Mouse (Mus musculus) erythroblast, embryonic 14.5 days (primary cell): Measurements from ENCODE around the gene Fbxo2. TPM values are rescaled to one million over a fixed set of nuclear protein-coding genes. Genes with fewer than 3 reads are reported as not detected.

Source experiments
- H3K27me3 ChIP-seq: 2 replicates; pipeline ENCODE4 v1.6.1; 2012; ENCODE audit warnings: inconsistent platforms; ENCODE audit not compliant: control insufficient read depth
- H3K36me3 ChIP-seq: 2 replicates; pipeline ENCODE4 v1.6.1; 2012; ENCODE audit warnings: mild to moderate bottlenecking, inconsistent platforms; ENCODE audit not compliant: control insufficient read depth
- H3K4me1 ChIP-seq: 2 replicates; pipeline ENCODE4 v1.6.1; 2012; ENCODE audit warnings: inconsistent platforms; ENCODE audit not compliant: control insufficient read depth
- H3K4me3 ChIP-seq: replicated peaks from 2 replicates; pipeline ENCODE3; 2012; ENCODE audit warnings: moderate library complexity, mild to moderate bottlenecking, inconsistent platforms
- H3K9me3 ChIP-seq: 2 replicates; pipeline ENCODE4 v1.6.1; 2012; ENCODE audit warnings: low read length, inconsistent platforms, mixed read lengths; ENCODE audit not compliant: control insufficient read depth
- GATA1 ChIP-seq: IDR thresholded peaks from 2 replicates; pipeline ENCODE4 v1.6.1; 2012; ENCODE audit warnings: low read length, inconsistent platforms, mixed read lengths
- TAL1 ChIP-seq: IDR thresholded peaks from 3 replicates; pipeline ENCODE4 v1.6.1; 2012; ENCODE audit warnings: low read length, inconsistent platforms, mixed read lengths
- polyA plus RNA-seq: library from polyadenylated mRNA; stranded (reverse); fragments of >175 nt; gene quantifications from 2 replicates; pipeline ENCODE4 v1.2.3, GENCODE M21; 2012

The Fbxo2 gene
- polyA plus RNA-seq, 1 experiment = not detected

DNA sequence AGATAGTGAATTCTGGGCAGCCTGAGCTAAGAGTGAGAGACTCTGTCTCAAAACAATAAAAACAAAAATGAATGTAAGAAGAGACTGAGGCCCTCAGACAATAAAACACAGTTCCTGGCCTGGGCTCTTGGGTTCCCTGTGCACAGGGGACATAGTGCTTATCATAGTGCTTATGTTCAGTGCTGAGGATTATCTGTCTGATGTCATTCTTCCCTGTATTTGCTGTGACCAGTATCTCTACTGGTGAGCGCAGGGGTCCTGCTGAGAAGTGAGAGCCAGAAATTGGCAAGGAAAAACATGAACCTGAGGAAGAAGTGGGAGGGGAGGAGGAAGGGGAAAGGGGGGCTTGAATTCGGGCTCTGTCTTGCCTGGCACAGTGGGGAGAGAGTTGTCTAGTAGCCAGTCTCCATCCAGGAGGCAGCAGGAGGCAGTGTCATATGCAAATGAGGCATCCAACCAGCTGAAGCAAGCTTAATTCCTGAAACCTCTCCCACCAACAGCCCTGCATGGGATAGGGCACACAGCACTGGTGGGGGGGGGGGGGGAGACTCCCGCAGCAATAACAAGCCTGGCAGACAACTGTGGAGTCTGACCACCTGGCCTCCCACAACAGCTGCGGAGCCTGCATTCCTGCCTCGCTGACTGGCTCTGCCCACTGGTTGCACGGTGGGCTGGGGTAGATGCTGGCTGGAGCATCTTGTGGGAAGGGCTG is 38.3 kb upstream of the Fbxo2 start:
- peaks cover 2% of the 10 kb centered on the region; the same call in 1 of the 2 replicates for H3K27me3 ChIP-seq
- no peak for TF ChIP-seq TAL1
- no peak for TF ChIP-seq GATA1
- no peak overlapping the region for H3K4me3 ChIP-seq
- H3K4me1 ChIP-seq = no peaks in the 10 kb centered on the region
- no peaks in the 10 kb centered on the region for H3K36me3 ChIP-seq
- H3K9me3 ChIP-seq = peaks cover 4% of the 10 kb centered on the region

DNA sequence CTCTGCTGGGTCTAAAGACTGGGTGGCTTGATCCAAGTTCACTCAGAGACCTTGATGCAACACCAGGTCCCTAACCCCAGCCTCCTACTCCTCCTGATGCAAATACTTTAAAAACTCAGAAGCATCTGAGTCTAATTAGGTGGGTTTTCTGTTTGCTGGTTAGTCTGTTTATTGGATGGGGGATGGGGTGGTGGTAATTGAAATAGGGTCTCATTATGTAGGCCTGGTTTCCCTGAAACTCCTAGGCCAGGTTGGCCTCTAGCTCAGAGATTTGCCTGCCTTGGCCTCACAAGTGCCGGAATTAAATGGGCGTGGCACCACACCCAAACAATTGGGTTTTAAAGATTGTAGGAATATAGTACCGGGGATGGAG is 37.7 kb upstream of the Fbxo2 start:
- H3K36me3 ChIP-seq = no peaks in the 10 kb centered on the region
- H3K4me3 ChIP-seq = no peak overlapping the region
- TF ChIP-seq TAL1 (no peak), GATA1 (no peak)
- no peaks in the 10 kb centered on the region for H3K9me3 ChIP-seq
- H3K4me1 ChIP-seq = no peaks in the 10 kb centered on the region
- peaks cover 6% of the 10 kb centered on the region for H3K27me3 ChIP-seq

DNA sequence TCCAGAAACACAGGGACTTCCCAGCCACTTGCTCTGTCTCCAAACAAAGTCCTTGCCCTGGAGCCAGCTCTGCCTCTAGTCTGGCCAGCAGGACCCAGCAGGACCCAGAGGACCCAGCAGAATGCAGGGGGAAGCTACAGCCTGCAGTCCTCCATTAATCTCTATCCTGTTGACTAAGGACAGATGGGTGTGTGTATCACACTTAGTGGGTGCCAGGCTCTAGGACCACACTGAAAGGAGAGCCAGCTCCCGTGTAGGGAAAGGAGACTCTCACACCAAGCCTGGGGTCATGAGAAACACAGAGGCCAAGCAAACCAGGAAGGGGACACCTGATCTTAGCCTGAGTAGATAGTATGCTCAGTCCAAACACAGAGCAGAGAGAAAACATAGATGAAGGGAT is 32.2 kb upstream of the Fbxo2 start:
- TF ChIP-seq GATA1 (no peak), TAL1 (no peak)
- H3K4me1 ChIP-seq = peaks cover 3% of the 10 kb centered on the region
- no peak overlapping the region for H3K4me3 ChIP-seq
- H3K27me3 ChIP-seq = peaks cover 54% of the 10 kb centered on the region
- H3K9me3 ChIP-seq = no peaks in the 10 kb centered on the region
- no peaks in the 10 kb centered on the region for H3K36me3 ChIP-seq

DNA sequence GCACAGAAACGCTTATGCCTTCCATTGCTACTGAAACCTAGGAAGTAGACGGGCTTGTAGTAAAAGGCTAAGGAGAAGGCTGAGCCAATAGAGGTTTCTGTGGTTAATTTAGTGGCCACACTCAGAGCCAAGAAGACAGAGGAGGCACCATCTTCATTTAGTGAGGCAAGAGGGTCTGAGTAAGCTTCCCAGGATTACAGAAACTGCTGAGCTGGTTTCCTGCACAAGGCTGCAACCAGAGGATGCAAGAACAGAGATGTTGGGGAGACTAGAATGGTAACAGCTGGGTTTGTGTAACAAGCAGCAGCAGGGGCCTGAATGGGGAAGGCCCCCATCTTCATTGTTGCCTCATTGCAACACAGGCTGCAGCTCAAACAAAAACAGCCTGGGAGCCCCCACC is 31.7 kb upstream of the Fbxo2 start:
- TF ChIP-seq TAL1 (no peak), GATA1 (no peak)
- H3K27me3 ChIP-seq = peaks cover 55% of the 10 kb centered on the region
- no peaks in the 10 kb centered on the region for H3K9me3 ChIP-seq
- H3K36me3 ChIP-seq = no peaks in the 10 kb centered on the region
- no peak overlapping the region for H3K4me3 ChIP-seq
- H3K4me1 ChIP-seq = peaks cover 3% of the 10 kb centered on the region

DNA sequence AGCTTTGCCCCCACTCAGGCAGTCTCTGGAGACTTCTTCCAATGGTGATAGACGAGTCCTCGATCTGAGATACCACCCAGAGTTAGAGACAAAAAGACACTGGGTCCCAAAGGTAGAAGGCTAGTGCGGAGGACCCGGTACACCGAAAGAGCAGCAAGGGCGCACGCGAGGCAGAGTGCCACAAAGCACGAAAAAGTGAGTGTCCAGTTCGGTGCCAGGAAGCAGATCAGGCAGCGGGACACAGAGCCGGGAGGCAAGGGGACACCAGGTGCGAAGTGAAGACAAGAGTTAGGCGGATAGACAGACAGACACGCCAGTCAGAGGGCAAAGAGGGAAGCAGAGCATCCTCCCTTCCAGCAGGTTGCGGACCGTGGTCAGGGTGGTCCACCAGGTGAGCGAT is 30.3 kb upstream of the Fbxo2 start, which contains the start of gene Mad2l2:
Mad2l2 (plus strand) TSS at position 252 of the 400 bp plus-strand sequence.
- no peak within 1 kb of the TSS for H3K4me3 ChIP-seq
- peaks cover 3% of the 10 kb centered on the region for H3K4me1 ChIP-seq
- peaks cover 63% of the 10 kb centered on the region for H3K27me3 ChIP-seq

DNA sequence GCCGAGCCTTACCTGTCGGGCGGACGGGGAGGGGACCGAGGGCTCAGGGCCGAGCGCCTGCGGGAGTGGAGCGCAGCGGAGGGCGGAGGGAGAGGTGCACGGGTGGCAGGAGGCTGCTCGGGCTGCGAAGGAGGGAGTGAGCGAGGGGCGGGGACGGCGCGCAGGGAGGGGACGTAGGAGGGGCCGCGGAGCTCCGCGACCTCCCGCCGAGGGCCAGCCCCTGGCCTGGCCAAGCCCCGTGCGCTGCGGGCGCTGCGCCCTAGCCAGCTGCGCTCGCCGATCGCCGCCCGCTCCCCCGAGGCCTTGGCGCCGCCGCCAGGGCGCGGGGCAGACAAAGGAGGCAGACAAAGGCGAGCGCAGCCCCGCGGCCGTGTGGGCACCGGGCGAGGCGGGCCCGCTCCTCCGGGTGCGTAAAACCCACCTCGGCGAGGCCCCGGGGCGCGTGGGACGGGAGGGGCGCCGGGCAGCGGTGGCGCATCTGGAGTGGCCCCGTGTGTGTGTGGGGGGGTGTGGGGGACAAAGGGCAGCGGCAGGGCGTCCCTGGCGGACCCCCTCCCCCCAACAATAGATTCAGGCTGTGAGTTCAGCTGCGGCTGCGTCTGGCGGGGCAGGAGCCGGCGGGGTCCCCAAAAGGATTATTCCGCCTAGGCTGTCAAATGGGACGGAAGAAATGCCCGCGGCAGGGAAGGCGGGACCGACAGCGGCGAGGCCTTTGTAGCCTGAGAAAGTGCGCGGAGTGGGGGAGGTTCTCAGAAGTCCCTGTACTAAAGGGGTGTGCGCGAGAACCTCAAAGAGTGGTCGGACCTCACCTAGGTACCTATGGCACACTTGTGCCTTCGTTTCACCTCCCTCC is 29.6 kb upstream of the Fbxo2 start, which contains the start of gene Draxin:
Draxin (minus strand) TSS at position 138 of the 853 bp plus-strand sequence.
- H3K36me3 ChIP-seq = no peaks in the 10 kb centered on the region
- TF ChIP-seq TAL1 = no peak
- TF ChIP-seq GATA1 = no peak
- H3K4me3 ChIP-seq = no peak within 1 kb of the TSS
- no peaks in the 10 kb centered on the region for H3K9me3 ChIP-seq
- peaks cover 65% of the 10 kb centered on the region for H3K27me3 ChIP-seq
- H3K4me1 ChIP-seq = peaks cover 3% of the 10 kb centered on the region

More for the DNA sequence above, 30.3 kb upstream of the Fbxo2 start, which contains the start of gene Mad2l2:
- TF ChIP-seq TAL1 = no peak
- H3K9me3 ChIP-seq = no peaks in the 10 kb centered on the region
- no peaks in the 10 kb centered on the region for H3K36me3 ChIP-seq

DNA sequence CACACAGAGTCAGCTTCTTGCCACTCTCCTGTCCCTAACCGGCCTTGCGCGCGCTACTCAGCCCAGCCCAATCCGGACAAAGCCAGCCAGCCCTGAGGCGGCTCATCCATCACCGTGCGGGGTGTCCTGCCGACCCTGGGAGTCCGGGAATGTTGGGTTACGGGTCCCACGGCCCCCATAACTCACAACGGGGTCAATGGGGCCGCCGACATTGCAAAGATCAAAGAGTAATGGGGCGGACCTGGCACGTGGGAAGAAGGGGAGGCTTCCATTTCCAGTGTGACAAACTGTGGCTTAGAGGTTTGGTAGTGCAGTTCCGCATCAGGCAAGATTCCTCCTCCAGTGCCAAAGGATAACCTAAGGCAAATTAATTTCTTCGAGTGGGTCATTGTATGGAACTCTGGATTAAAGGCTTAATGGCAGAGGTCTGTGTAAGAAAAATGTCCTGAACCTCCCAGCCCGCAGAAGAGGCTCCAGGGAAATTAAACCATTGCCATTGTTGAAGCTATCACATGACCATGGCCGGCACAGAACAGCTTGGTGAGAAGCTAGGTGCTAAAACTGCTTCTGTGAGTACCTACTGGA is 28.8 kb upstream of the Fbxo2 start:
- peaks cover 3% of the 10 kb centered on the region for H3K4me1 ChIP-seq
- TF ChIP-seq TAL1 = no peak
- no peak for TF ChIP-seq GATA1
- H3K4me3 ChIP-seq = no peak overlapping the region
- H3K9me3 ChIP-seq = no peaks in the 10 kb centered on the region
- peaks cover 65% of the 10 kb centered on the region for H3K27me3 ChIP-seq
- H3K36me3 ChIP-seq = no peaks in the 10 kb centered on the region

DNA sequence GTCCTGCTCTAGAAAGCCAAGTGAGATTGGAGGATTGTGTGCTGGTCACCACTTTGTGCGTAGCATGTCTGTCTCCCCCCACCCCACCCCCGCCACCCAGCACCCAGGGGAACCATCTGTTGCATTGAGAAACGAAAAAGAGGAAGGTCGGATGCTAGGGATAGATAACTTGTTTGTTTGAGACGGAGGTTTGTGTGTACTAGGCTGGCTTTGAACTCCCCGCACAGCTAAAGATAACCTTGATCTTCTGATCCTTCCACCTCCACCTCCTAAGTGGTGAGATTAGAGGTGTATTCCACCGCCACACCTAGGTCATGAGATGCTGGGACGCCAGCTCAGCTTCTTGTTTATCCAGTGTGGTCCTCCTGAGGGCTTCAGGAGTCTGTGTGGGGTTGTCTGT is 25.4 kb upstream of the Fbxo2 start:
- H3K9me3 ChIP-seq = no peaks in the 10 kb centered on the region
- no peaks in the 10 kb centered on the region for H3K36me3 ChIP-seq
- no peak overlapping the region for H3K4me3 ChIP-seq
- peaks cover 13% of the 10 kb centered on the region for H3K4me1 ChIP-seq
- TF ChIP-seq GATA1 = no peak
- no peak for TF ChIP-seq TAL1
- H3K27me3 ChIP-seq = peaks cover 65% of the 10 kb centered on the region

DNA sequence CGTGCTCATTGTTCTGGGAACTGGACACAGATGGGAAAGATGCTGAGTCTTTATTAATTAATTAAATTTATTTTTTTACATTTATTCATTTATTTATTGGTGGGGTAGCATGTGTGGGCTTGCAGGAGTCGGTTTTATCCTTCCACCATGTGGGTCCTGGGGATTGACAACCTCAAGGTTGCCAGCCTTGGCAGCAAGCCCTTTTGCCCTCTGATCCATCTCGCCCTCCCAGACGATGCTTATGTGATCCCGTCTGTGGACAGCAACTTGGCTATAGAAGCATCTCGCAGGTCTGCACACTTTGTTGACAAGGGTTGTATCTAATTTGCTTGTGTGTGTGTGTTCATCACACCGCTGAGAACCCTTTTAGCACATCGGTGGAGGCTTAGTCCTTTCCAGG is 22.9 kb upstream of the Fbxo2 start:
- no peaks in the 10 kb centered on the region for H3K36me3 ChIP-seq
- no peak for TF ChIP-seq TAL1
- no peak for TF ChIP-seq GATA1
- peaks cover 40% of the 10 kb centered on the region for H3K27me3 ChIP-seq

More for the DNA sequence above, 22.9 kb upstream of the Fbxo2 start:
- Histone ChIP-seq H3K4me1 (peaks cover 19% of the 10 kb centered on the region), H3K4me3 (no peak overlapping the region), H3K9me3 (no peaks in the 10 kb centered on the region)
